Mouse (Mus musculus) G1E (cell line): Measurements from ENCODE around the gene Syt16.

Experiments used
- CTCF ChIP-seq: IDR thresholded peaks from 2 replicates; pipeline ENCODE4 v1.5.1; 2012; ENCODE audit warnings: low read depth, low read length, inconsistent platforms, mixed read lengths
- GATA1 ChIP-seq: IDR thresholded peaks from 2 replicates; pipeline ENCODE4 v1.6.1; 2012; ENCODE audit warnings: borderline replicate concordance, low read length, inconsistent platforms, mixed read lengths
- GATA2 ChIP-seq: IDR thresholded peaks from 2 replicates; pipeline ENCODE4 v1.6.1; 2012; ENCODE audit warnings: low read depth, low read length, inconsistent platforms, borderline replicate concordance
- TAL1 ChIP-seq: conservative IDR thresholded peaks from 2 replicates; pipeline ENCODE4 v1.6.1; 2012; ENCODE audit warnings: low read depth, low read length, inconsistent platforms, mixed read lengths

- no peak for TF ChIP-seq CTCF
- no peak for TF ChIP-seq GATA2
- TF ChIP-seq GATA1 = no peak
- no peak for TF ChIP-seq TAL1
Observed at GRCm38 (mm10) chr12:74087086-74087485, 89.6 kb downstream of the Syt16 start.
